21 mouse cellular contexts compared by ENCODE assay signal in the genomic region with DNA sequence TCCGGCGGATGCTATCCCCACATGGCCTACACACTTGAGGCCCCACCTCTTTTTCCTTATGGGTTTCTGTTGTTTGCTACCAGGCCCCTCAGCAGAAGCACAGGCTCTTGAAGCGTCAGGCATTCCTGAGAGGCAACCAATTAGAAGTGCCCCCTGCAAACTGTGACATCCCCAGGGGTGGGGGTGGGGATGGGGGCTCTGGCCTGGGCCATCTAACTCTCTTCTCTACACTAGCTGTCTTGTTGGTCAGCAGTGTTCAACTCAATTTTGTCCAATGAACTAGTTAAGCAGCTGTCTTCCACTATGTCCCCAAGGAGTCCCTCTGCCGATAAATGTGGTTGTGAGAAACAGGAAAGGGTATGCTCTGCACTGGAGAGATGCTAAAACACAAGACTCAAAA.
"Had no signal": no experiment of that assay in that cellular context is flagged by ENCODE, and none has a peak within 500 bp of the region (broad histone marks: within the 10 kb centered on the region; RNA-seq: fewer than 3 reads in every experiment).

No protein-coding gene starts in this region.

- H3K27ac ChIP-seq: lung, embryonic 15.5 days; macrophage; midbrain, embryonic 13.5 days; midbrain, embryonic 15.5 days; neural tube, embryonic 13.5 days; neural tube, embryonic 15.5 days had no signal

- H3K36me3 ChIP-seq: lung, embryonic 15.5 days; midbrain, embryonic 13.5 days; midbrain, embryonic 15.5 days; neural tube, embryonic 15.5 days had no signal

- ATAC-seq: liver, postnatal 0 days; lung, postnatal 0 days; midbrain, embryonic 13.5 days; midbrain, embryonic 15.5 days had no signal

- DNase-seq: liver, postnatal 0 days; lung, adult 2 months; lung, postnatal 14 days; lung, postnatal 36 days; retina, postnatal 1 day; right cerebral cortex, postnatal 25 days; right cerebral cortex, postnatal 4 days; spleen, adult 18-20 months; thymus, adult 18-20 months; thymus, postnatal 25 days; thymus, postnatal 4 days had no signal

- H3K4me3 ChIP-seq: lung, embryonic 15.5 days; megakaryocyte, embryonic 14.5 days; midbrain, embryonic 13.5 days; midbrain, embryonic 15.5 days; myocyte; neural tube, embryonic 13.5 days; neural tube, embryonic 15.5 days had no signal

- H3K27me3 ChIP-seq: lung, embryonic 15.5 days; midbrain, embryonic 13.5 days; midbrain, embryonic 15.5 days; neural tube, embryonic 13.5 days; neural tube, embryonic 15.5 days had no signal

- H3K9me3 ChIP-seq: lung, embryonic 15.5 days; megakaryocyte, embryonic 14.5 days; midbrain, embryonic 13.5 days; midbrain, embryonic 15.5 days; neural tube, embryonic 13.5 days; neural tube, embryonic 15.5 days had no signal

- H3K9ac ChIP-seq: liver, postnatal 0 days; lung, embryonic 15.5 days; midbrain, embryonic 13.5 days; midbrain, embryonic 15.5 days; neural tube, embryonic 13.5 days; neural tube, embryonic 15.5 days had no signal

- H3K4me2 ChIP-seq: lung, embryonic 15.5 days; midbrain, embryonic 11.5 days; midbrain, embryonic 13.5 days; midbrain, embryonic 15.5 days; neural tube, embryonic 13.5 days; neural tube, embryonic 15.5 days had no signal
